Mouse (Mus musculus) MEL (cell line): ENCODE measurements around the gene Trmt5.

Source experiments
- BHLHE40 ChIP-seq: IDR thresholded peaks from 2 replicates; pipeline ENCODE4 v1.6.1; 2012; ENCODE audit warnings: low read depth, mild to moderate bottlenecking, inconsistent platforms, low read length, improper control_type of control experiment, borderline replicate concordance
- CTCF ChIP-seq, 3 experiments: IDR thresholded peaks in 2 of 3; conservative IDR thresholded peaks in 1 of 3; 2 replicates each; pipeline ENCODE4 v1.5.1; 2011 to 2012; ENCODE audit warnings: low read length in 3 of 3, low read depth in 2 of 3, mild to moderate bottlenecking in 2 of 3, improper control_type of control experiment in 1 of 3, inconsistent platforms in 1 of 3, mixed read lengths in 1 of 3, moderate library complexity in 1 of 3; ENCODE audit not compliant: control insufficient read depth in 1 of 3, insufficient read depth in 1 of 3, poor library complexity in 1 of 3, severe bottlenecking in 1 of 3
- EP300 ChIP-seq, 2 experiments: IDR thresholded peaks; 2 replicates each; pipeline ENCODE4 v1.6.1; 2011; ENCODE audit warnings: improper control_type of control experiment in 2 of 2, low read length in 2 of 2, low read depth in 1 of 2, mild to moderate bottlenecking in 1 of 2
- GABPA ChIP-seq: IDR thresholded peaks from 2 replicates; pipeline ENCODE4 v1.6.1; 2012; ENCODE audit warnings: low read depth, mild to moderate bottlenecking, inconsistent platforms, low read length, improper control_type of control experiment, moderate library complexity
- HCFC1 ChIP-seq: IDR thresholded peaks from 2 replicates; pipeline ENCODE4 v1.6.1; 2012; ENCODE audit warnings: low read depth, mild to moderate bottlenecking, inconsistent platforms, low read length, improper control_type of control experiment, moderate library complexity
- MAFK ChIP-seq: IDR thresholded peaks from 2 replicates; pipeline ENCODE4 v1.6.1; 2011; ENCODE audit warnings: low read depth, mild to moderate bottlenecking, low read length, improper control_type of control experiment, borderline replicate concordance
- MXI1 ChIP-seq: IDR thresholded peaks from 2 replicates; pipeline ENCODE4 v1.6.1; 2011; ENCODE audit warnings: mild to moderate bottlenecking, low read depth, low read length, improper control_type of control experiment
- POLR2A ChIP-seq, 2 experiments: IDR thresholded peaks; 2 replicates each; pipeline ENCODE4 v1.6.1; 2011 to 2012; ENCODE audit warnings: low read length in 2 of 2, mild to moderate bottlenecking in 2 of 2, control low read depth in 1 of 2, improper control_type of control experiment in 1 of 2, low read depth in 1 of 2, moderate library complexity in 1 of 2; ENCODE audit not compliant: control insufficient read depth in 1 of 2, insufficient read depth in 1 of 2, poor library complexity in 1 of 2
- POLR2AphosphoS2 ChIP-seq: IDR thresholded peaks from 2 replicates; pipeline ENCODE4 v1.6.1; 2011; ENCODE audit warnings: low read length, improper control_type of control experiment
- RAD21 ChIP-seq: IDR thresholded peaks from 2 replicates; pipeline ENCODE4 v1.6.1; 2011; ENCODE audit warnings: mild to moderate bottlenecking, low read depth, low read length, improper control_type of control experiment
- TCF12 ChIP-seq: IDR thresholded peaks from 2 replicates; pipeline ENCODE4 v1.6.1; 2014; ENCODE audit warnings: low read depth, mild to moderate bottlenecking, inconsistent platforms, low read length, improper control_type of control experiment, moderate library complexity
- USF1 ChIP-seq: IDR thresholded peaks from 2 replicates; pipeline ENCODE4 v1.6.1; 2014; ENCODE audit warnings: low read depth, mild to moderate bottlenecking, inconsistent platforms, low read length, improper control_type of control experiment, moderate library complexity
- ZNF384 ChIP-seq: IDR thresholded peaks from 2 replicates; pipeline ENCODE4 v1.6.1; 2012; ENCODE audit warnings: low read depth, mild to moderate bottlenecking, inconsistent platforms, low read length, improper control_type of control experiment

- TF ChIP-seq GABPA (no peak), BHLHE40 (no peak), RAD21 (no peak), CTCF (IDR thresholded peaks at IDR 0.05 in 2 of 3, conservative IDR thresholded peaks at IDR 0.05 in 1 of 3; ENCODE audit: control insufficient read depth in 1 of 3, insufficient read depth in 1 of 3, low read depth in 2 of 3, low read length in 3 of 3, poor library complexity in 1 of 3, severe bottlenecking in 1 of 3) (no peak), USF1 (no peak), HCFC1 (no peak), POLR2A (IDR thresholded peaks at IDR 0.05; ENCODE audit: control insufficient read depth in 1 of 2, insufficient read depth in 1 of 2, low read depth in 1 of 2, low read length in 2 of 2, poor library complexity in 1 of 2) (no peak), MXI1 (no peak), EP300 (IDR thresholded peaks at IDR 0.05; ENCODE audit: low read depth in 1 of 2, low read length in 2 of 2) (no peak), TCF12 (no peak), POLR2AphosphoS2 (no peak), MAFK (no peak), ZNF384 (no peak)
Observed at GRCm38 (mm10) chr12:73232586-73232985, 53.9 kb downstream of the Trmt5 start.
